Mouse (Mus musculus) T-helper 2 cell (primary cell): Measurements from ENCODE around the gene Zfp874a.
"Not testable (repeated sequence)": the region's sequence is repeated elsewhere in the genome, so short reads cannot be mapped to it uniquely, and the experiment has no call there.

Source experiments
- in situ Hi-C: fragments of 300-600 bp; cut with MboI, MseI; formaldehyde crosslinking; loops from one replicate; pipeline ENCODE4 v1.15.1; 2025; ENCODE audit warnings: high pct_unique_total_duplicates

Zfp874a gene

DNA sequence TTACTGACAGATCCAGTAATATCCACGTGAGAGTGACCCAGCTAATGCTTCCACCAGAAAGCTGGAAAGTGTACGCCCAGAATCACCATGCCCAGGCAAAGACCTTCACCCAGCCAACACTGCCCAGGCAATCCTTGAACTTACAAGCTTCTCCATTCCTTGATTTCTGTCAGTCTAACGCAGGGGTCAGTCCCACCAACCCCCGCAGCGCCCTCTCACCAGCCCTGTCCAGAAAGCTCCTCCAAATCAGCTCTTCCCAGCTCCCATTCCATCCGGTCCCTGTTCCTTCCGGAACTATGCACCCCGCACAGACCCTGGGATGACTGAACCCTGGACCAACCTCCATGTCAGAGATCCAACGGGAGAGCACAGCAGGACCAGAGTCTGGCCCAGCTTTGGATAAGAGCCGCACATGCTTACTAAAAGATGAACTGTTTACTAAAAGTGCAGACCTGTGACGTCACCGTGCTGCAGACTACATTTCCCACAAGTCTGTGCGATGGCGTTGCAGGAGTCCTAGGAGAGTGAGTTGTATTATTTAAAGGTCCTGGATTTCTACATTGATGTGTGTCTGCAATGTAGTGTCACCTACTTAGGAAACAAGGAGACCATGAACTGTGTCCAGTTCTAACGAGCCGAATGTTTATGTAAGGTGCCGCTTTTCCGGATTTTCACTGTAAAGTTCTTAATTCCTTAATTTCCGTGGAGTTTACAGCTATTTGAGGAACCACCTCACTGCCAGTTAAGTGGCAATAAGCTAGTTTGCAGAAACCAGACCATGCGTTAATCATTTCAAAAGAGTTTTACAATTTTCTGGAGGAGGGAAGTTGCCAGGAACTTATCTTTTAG is at the start of gene Zfp874a:
Gene Zfp874a, minus strand, starts transcription at position 453 of the 849 bp plus-strand sequence.
- in situ Hi-C loops = no loop called here

DNA sequence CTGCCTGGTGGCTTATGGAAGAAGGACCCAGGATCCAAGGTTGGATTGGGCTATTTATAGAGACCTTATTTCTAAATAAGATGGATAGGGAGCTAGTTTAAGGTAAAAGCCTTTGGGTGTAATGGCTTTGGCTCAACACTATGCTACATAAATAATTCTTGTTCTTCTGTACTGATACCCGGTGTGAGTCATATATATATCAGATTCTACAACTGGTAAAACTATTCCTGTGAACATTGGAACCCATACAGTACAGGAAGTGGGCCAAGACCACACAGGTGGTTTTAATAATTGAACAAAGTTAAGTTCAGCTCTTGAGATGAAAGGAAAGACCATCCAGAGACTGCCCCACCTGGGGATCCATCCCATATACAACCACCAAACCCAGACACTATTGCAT is 49.5 kb upstream of the Zfp874a start:
- in situ Hi-C loops = no loop called here

DNA sequence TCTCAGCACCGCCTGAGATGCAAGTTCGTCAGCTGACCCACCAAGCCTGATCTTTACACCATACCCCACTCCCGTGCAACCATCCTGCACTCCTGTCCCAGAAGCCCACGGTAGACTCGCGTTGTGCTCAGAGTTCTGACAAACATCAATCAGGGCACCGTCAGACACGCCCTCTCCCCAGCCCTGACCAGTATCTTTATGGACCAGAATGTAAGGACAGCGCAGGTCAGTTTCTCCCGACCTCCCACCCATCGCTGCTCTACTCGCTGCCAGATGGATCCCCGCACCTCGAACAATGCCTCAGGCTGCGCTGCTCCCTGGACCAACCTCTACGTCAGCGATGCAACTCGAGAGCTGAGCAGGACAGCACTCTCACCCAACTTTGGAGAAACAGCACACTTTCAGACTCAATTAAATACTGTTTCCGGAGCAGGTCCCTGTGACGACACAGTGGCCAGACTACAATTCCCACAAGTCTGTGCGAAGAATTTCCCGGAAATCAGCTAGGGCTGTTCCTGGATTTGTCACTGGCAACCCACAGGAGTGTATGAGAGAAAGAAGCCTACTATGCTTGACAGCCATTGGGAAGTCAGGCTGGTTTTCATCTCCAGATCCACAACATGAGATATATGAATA is 48.8 kb upstream of the Zfp874a start, which contains the start of gene Zfp58:
Gene Zfp58, minus strand, starts transcription at position 472 of the 636 bp plus-strand sequence.
- in situ Hi-C loops = no loop called here

DNA sequence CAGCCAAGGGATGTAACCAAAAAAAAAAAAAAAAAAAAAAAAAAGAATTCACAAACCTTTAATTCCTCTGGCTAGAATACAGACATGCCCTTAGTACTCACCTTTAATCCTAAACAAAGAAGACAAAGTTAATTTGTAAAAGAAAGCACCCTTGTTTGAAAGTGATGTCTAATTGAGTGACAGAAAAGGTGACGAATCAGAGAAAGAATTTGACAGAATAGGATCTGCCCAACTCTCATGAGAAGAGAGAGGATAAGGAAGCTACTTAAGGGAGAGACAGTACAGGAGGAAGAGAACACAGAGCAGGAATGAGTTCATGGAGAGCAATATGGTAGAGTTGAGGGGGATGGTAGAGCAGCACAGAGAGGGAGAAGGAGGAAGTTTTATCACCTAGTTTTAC is 44.2 kb upstream of the Zfp874a start:
- in situ Hi-C loops = no loop called here

DNA sequence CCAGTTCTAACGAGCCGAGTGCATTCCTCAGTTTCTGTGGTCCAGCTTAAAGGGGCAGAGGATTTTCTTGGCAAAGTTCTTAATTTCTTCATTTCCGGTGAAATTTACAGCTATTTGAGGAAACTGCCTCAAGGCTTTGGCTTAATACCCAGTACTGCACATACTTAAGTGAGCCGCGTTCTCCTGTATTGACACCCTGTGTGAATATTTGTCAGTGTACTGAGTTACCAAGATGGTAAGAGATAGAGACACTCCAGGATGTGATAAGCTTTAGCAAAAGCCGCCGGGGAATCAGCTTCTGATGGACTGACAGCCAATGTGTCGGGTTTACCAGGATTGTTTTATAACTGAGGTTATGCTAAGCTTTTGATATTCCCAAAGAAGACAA is 33.0 kb upstream of the Zfp874a start:
- in situ Hi-C loops = no loop called here

DNA sequence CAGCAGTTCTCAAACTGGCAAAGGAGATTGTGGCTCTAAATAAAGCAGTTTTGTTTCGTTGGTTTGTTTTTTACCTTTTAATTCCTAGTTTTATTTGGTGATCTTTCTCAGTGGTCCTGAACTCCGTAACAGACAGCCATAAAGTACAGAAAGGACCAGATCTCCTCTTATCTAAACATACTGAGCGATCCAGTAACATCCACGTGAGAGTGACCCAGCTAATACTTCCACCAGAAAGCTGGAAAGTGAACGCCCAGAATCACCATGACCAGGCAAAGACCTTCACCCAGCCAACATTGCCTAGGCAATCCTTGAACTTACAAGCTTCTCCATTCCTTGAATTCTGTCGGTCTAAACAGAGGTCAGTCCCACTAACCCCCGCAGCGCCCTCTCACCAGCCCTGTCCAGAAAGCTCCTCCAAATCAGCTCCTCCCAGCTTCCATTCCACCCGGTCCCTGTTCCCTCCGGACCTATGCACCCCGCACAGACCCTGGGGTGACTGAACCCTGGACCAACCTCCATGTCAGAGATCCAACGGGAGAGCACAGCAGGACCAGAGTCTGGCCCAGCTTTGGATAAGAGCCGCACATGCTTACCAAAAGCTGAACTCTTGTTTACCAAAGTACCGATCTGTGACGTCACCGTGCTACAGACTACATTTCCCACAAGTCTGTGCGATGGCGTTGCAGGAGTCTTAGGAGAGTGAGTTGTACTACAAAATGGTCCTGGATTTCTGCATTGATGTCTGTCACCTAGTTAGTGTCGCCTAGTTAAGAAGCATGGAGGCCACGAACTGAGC is 32.4 kb upstream of the Zfp874a start, which contains the start of gene Zfp874b:
Gene Zfp874b, minus strand, starts transcription at position 634 of the 799 bp plus-strand sequence.
- in situ Hi-C loops = no loop called here

DNA sequence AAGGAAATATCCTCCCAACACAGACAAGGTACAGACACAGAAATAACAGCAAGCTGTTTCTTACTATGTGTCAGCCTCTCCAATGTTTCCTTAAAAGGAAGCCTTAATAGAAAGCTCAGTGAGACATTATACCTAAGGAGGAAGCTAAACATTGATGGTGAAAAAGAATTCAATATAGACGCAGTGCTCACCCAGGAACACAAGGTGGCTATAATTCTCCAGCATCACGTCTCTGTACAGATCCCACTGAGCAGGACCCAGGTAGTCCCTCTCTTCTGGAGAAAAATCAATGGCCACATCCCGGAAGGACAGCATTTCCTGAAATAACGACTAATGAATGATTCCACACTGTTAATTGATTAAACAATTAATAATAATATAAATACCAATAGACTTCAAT is 30.1 kb upstream of the Zfp874a start:
- in situ Hi-C loops = no loop called here

DNA sequence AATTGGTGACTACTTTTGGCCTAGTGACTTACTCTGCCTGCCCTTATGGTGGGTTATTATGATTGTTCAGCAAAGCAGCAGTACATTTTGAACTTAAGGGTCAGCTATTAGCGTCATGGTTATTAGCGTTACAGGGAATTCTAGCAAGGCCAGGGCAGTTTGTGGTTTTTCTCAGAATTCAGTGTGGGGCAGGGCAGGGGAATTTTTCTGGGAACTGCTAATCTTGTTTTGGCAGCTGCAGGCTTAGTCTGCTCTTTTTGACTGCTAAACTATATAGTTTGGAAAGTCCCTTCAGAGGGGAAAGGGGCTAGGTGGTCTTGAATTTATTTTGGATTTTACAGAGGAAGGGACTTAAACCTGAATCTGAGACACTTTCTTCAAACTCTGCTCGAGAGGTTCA is 17.9 kb upstream of the Zfp874a start:
- in situ Hi-C loops = no loop called here

DNA sequence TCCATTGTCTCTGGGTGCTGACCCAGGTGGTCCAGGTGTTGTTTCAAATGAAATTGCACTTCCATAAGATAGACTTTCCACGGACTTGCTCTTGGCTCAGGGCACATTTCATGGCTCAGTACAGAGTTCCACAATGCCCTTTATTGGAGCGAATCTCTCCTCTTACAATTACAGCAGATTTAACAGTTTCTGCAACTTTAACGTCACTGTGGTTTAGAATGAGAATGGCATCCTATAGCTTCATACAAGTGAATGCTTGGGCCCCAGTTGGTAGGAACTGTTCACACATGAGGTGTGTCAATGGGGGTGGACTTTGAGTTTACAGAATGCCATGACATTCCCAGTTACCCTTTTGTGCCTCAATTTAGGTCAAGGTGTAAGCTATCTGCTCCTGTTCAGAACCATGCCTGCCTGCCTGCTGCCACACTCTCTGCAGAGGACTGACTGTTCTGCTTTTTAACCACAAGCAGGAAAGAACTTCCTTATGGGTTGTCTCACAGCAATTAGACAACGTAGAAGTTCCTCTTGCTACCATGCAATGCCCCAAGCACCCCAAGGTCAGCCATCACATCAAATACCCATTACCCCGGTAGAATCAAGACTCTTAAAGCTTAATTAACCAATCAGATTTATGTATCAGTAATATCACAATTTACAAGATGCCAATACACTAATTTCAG is 12.2 kb upstream of the Zfp874a start:
- in situ Hi-C loops = not testable (repeated sequence)

DNA sequence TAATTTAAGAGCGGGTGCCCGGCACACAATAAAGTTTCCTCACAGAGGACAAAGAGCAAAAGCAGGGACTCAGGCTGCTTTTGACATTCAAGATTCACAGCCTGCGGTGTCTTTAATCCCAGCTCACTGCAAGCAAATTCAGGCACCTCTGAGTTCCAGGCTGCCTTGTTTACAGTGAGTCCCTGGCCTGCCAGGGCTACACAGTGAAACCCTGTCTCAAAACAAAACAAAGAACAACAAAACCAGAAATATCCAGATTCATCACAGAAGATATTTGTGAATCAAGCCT is 541 bp upstream of the Zfp874a start:
- in situ Hi-C loops = no loop called here

DNA sequence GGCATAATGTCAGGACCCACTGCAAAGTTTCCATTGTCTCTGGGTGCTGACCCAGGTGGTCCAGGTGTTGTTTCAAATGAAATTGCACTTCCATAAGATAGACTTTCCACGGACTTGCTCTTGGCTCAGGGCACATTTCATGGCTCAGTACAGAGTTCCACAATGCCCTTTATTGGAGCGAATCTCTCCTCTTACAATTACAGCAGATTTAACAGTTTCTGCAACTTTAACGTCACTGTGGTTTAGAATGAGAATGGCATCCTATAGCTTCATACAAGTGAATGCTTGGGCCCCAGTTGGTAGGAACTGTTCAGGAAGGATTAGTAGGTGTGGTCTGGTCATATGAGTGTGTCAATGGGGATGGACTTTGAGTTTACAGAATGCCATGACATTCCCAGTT is 14.3 kb downstream of the Zfp874a start:
- in situ Hi-C loops = not testable (repeated sequence)

DNA sequence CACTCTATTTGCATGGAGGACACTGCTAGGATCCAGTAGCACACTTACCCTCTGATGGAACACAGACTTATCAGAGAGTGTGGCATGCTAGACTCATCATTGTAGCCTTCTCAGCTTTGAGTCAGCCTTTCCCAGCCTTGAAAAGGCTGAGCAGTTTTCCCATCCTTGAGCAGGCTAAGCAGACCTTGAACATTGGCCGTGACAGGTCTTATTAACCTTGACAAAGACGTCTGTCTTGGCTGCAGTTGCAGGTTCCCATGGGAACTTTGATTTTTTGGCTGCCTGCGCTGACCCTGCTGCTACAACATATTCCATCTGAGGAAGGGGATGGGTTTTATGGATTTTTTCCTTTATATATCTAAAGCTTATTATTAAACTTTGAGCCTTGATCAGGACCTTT is 23.3 kb downstream of the Zfp874a start:
- in situ Hi-C loops = no loop called here

DNA sequence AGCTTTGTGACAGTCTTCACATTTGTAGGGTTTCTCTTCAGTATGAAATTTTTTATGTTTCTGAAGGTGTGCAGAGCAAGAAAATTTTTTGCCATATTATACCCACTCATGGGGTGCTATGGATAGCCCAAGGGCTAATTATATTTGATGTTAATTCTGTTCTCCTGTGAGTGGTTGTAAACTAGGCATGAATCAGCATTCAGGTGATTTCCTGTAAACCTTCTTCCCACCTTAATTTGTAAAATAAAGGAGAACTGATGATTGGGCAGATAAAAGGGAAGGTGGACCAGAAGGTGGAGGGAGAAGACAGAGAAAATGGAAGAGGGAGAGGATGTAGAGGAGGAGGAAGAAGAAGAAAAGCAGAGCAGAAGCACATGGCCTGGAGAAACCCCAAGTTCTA is 25.7 kb downstream of the Zfp874a start:
- in situ Hi-C loops = not testable (repeated sequence)

DNA sequence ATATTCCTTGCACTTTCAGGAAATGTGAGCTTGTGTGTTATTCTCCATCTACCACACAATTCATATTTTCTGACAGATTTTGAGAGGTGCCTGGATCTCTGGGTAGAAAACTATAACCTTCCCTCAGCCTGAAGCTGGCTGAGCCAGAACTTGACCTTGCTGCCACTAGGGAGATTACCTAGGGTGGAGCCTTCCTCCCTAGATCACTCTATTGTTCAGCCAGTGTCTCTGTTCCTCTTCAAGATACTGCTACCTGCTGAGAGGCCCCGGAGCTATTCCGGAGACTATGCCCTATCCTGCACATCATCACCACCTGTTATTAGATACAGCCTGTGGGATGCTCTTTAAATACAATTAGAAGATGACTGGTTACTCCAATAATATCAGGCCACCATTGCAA is 28.9 kb downstream of the Zfp874a start:
- in situ Hi-C loops = not testable (repeated sequence)

DNA sequence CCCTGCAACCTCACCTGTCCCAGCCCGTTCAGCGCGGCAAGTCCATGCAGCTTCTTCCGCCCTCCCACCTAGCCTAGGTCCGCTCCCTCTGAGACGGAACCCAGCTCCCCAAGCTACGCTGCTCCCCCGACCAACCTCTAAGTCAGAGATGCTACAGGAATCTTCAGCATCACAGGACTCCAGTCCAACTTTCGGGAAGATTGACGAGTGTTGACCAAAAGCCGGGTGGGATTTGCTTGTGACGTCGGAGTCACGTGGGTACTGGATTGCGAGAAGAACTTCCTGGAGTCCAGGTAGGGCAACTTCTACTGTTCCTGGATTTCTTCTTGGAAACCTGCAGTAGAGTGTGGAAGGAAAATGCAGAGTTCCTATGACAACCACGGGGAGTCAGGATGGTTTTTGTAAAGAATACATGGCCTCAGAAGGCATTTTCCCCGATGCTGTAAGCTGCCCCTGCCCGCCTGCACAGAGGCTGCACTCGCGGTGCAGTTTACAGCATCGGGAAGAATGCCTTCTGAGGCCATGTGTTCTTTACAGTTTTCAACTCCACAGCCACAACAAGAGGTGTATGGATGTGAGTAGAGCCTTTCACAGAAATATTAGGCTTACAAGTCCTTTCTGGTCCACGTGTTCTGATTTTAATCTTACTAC is 30.1 kb downstream of the Zfp874a start, which contains the start of gene Zfp459:
Gene Zfp459, minus strand, starts transcription at position 212 of the 651 bp plus-strand sequence.
- in situ Hi-C loops = no loop called here

DNA sequence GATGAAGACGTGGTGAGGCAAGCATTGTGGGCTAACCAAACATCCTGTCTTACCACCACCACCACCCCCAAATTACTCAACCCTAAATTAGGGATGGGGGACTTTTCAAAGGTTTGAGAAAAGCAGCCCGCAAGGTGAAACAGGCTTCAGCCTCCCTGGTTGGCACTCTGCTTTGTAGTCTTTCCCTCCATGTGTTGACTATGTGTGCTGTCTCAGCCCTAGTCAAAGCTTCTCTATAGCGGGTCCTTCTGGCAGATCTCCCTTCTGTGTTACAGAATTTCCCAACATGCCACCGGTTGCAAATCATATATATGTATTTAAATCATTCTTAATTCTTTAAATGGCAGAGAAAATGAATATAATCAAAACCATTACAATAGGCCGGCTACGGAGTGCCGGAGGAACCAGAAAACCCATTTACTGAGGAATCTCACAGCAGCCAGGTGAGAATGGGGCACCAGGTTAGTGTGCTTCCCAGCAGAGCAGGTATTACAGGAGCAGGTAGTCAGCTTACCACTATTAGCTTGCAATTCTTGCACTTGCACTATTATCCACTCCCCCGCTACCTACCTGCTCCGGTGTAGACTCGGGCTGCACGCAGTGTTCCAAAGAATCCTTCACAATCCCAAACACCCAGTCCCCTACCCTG is 30.7 kb downstream of the Zfp874a start:
- in situ Hi-C loops = no loop called here

DNA sequence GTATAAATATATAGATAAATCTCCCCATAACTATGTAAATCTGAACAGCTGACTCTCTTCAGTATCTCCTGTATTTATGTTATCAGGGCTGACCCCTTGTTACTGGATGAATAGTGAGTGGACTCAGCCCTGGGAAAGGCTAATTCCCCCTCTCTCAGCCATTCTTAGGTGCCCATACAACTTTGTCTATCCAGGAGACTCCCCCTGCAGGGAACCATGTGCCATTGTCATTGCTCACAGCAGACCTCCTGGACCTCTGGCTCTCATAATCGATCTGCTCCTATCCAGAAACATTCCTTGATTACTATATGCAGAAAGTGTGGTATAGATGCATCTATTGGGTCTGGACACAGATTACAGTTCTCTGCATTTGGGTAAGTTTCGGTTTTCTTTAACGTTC is 34.6 kb downstream of the Zfp874a start:
- in situ Hi-C loops = no loop called here

DNA sequence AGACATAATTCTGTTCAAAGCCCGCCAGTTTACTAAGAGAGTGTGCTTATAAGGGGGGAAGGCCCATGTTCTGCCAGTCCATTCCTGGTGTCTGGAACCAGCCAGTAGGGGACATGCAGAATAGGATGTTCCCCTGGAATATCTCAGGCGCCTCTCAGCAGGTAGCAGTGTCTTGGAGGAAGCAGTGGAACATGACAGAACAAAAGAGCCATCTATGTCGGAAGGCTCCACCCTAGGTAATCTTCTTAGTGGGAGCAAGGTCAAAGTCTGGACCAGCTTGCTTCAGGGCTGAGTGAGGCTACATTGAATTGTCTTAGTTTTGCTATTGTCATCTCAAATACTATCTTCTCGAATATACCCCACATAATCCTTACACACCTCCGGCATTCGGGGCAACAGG is 35.7 kb downstream of the Zfp874a start:
- in situ Hi-C loops = no loop called here

DNA sequence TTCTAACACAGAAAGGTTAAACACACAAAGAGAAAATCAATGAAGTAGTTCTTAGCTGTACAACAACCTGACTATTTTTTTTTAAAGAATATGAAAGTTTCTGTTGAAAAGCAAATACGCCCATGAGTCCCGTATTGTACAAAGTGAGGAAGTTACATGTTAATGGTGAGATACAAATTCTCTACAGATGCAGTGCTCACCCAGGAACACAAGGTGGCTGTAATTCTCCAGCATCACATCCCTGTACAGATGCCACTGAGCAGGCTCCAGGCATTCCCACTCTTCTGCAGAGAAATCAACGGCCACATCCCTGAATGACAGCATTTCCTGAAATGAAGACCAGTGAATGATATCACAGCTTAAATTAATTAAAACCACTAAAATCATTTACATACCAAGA is 37.8 kb downstream of the Zfp874a start:
- in situ Hi-C loops = not testable (repeated sequence)

DNA sequence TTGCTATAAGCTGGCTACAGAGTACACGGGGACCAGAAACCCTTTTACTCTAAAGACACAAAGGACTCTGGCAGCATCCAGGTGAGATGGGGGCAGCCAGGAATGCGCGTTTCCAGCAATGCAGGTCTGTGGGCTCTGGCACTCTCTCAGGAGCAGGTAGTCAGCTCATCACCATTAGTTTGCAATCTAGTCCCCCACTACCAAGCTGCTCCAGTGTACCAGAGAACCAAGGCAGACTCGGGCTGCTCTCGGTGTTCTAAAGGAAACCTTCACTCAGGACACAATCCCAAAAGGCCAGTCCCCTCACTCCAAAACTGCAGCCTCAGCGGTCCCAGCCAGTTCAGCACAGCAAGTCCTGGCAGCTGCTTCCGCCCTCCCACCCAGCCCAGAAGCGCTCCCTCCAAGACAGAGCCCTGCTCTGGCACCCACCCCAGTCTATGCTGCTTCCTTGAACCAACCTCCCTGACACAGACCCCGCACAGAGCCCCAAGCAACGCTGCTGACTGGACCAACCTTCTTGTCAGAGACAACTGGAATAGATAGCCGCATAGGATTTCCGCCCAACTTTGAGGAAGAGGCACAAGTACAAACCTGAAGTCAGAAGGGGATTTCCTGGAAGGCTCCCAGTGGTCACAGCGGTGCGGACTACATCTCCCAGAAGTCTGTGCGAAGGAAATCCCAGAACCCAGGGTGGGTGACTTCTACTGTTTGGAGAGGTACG is 52.1 kb downstream of the Zfp874a start, which contains the start of gene Zfp429:
Gene Zfp429, minus strand, starts transcription at position 637 of the 721 bp plus-strand sequence.
- in situ Hi-C loops = not testable (repeated sequence)
